Mouse (Mus musculus) R1 (cell line): ENCODE measurements at regions not wholly inside any gene's neighbourhood (a gene's known extent, or its start where the extent isn't known, plus 50 kb on each side); places are given as distances from the start of the nearest gene placed in this dataset.

ENCODE experiments used
- DNase-seq: peaks from one replicate; pipeline ENCODE4 v3.0.0-alpha.2; 2018; ENCODE audit warnings: low read depth, low spot score

GRCm38 (mm10) chr8:128148351-128148942 is 210.0 kb upstream of the Nrp1 start:
- DNase-seq = no peak

DNA sequence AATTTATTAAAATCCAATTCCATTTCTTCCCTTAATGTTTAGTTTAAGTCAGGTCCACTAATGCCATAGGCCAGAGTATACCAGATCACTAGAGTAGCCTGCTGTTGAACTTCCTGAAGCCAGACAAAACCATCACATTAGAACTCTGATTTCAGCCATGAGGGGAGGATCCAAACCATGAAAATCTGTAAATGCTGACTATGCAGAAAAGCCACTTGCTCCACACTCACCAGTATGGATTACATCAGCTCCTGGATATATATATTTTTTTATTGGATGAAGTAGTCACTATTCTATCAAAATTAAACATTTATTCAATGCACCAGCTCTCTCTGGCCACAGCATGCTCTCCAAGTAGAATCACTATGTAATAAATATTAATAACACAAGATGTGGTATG is 202.8 kb upstream of the Nrp1 start:
- DNase-seq = no peak

GRCm38 (mm10) chr8:128156221-128156620 is 202.2 kb upstream of the Nrp1 start:
- DNase-seq = no peak

- no peak for DNase-seq
These were observed 195.5 kb upstream of the Nrp1 start for GRCm38 (mm10) chr8:128162857-128163256.

GRCm38 (mm10) chr8:128164976-128165375 is 193.4 kb upstream of the Nrp1 start:
- no peak for DNase-seq

DNA sequence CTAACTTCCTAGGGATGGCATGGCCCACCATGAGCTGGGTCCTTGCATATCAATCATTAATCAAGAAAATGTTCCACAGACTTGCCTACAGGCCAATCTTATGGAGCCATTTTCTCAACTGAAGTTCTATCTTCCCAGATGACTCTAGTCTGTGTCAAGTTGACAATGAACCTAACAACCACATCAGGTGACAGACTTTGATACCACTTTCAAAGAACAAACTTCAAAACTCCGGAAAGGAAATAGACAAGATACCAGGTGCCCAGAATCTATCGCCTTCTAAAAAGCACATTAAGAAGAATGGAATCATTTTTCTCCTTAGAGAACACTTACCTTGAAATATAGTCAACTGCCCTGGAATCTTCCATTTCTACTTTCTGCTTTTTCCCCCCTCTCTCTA is 192.8 kb upstream of the Nrp1 start:
- DNase-seq = no peak

DNA sequence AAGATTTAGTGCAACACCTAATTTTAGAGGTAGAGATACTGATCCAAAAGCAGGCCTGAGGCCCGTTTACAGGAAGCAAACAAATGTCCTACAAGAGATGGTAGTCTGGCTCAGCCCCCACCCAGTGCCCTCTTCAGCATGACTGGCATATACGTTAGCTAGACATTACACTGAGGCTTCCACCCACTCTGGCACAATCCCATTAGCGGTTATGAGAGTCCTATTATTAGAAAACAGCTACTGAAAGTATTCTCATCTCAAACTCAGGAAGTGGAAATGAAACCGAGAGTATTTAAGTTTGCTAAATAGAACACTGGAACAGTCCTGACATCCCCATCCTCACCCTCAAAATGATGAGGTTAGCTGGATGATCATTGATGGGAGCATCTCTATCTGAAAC is 192.3 kb upstream of the Nrp1 start:
- no peak for DNase-seq

GRCm38 (mm10) chr8:128168819-128169218 is 189.6 kb upstream of the Nrp1 start:
- no peak for DNase-seq

DNA sequence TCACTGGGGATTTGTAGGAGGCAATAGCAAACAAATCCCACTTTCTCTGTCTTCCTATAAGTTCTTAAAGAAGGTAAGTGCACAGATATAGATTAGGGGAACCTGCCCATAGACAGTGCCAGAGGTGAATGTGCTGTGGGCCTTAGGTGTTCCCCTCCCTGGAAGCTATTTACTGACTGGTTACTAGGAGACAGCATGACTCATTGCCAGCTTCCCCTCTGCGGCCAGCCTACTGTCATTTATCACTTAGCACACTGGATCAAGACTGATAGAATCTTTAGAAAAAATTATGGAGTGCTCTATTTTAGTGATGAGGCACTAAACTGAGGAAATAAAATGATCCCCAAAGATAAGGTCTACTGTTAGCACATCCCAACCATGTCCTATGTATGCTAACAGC is 187.3 kb upstream of the Nrp1 start:
- no peak for DNase-seq

- DNase-seq = no peak
These were observed 178.2 kb upstream of the Nrp1 start for GRCm38 (mm10) chr8:128180214-128180613.

DNA sequence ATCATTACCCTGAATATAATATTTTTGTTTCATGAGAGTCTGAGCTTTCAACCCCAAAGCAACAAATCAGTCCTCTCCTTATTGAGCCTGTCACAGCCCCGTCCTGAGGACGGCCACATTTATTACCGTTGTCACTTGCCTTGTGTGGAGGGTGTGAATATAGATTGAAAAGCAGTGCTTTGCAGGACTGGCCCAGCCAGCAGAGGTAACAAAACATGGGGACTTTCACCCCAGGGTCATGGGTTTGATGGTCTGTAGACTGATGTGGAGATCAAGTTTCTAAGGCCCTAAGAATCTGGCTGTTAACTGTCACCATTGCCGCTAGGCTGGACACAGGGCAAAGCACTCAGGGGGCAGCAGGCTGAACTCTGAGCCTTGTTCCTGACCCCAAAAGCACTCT is 175.3 kb upstream of the Nrp1 start:
- no peak for DNase-seq

GRCm38 (mm10) chr8:128188321-128188720 is 170.1 kb upstream of the Nrp1 start:
- no peak for DNase-seq

- DNase-seq = no peak
These were observed 165.0 kb upstream of the Nrp1 start for GRCm38 (mm10) chr8:128193293-128193887.

GRCm38 (mm10) chr8:128200815-128201214 is 157.6 kb upstream of the Nrp1 start:
- no peak for DNase-seq

GRCm38 (mm10) chr8:128201635-128202034 is 156.8 kb upstream of the Nrp1 start:
- no peak for DNase-seq

DNA sequence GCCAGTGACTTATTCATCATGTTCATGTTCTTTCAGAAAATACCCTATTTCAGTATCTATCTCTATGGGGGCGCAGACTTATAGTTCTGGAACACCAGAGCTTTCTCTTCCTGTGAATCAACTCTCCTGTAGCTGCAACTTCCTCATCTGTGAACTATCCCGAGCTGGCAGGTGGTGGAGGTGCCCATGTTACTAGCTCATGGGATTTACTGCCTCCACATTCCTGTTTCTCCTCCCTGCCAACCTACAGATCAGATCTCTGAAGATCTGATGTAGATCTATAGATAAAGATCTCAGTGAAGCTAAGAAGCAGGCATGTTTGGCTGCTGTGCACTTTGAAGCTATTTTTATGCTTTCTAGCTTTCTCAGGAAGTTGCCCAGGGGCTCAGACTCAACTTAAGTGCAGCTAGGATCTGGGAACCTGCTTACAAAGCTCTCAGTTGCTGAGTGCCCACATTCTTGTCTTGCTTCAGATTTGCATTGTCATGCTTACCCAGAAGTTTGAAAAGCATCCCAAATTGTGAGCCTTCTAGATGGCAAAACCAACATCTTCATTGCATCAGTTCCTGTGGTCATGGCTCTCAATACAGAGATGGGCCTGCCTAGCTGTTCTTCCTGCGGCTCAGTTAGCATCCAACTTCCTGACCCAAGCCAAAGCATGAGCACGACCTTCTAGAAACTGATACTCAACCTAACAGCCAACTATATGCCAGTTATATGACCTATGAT is 156.1 kb upstream of the Nrp1 start:
- DNase-seq = no peak

DNA sequence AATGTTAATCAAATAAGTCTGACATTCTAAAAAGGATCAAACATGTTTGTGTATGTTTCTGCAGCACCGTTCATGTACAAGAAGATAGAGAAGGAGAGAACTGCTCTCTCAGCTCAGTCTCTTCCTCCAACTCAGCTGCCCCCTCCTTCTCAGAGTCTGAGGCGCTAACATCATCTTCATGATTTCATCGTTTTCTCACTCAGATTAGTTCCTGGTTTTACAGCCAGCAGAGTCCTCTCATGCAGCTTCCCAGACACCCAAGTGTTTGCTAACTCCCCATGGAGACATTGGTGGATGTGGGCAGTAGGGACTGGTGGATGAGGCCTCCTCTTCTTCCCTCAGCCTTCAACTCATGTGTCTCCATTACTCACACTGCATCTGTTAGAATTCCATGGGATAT is 153.6 kb upstream of the Nrp1 start:
- DNase-seq = no peak

DNA sequence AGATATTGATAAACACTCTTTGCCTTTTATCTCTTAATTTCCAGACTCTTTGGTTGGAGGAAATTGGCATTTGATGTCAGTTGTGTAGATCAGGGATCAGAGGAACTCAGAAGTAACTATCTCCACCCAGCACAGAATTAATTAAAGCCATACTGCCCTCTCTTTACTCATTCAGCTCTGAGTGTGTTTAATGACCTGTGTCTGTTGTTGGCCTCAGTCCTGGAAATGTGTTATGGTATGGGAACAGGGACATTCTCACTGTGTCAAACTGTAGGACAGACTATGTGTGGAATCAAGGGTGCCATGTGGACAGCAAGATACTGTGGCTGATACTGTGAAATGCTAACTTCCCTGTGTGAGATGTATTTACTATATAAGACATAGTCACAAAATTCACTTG is 151.3 kb upstream of the Nrp1 start:
- DNase-seq = no peak

GRCm38 (mm10) chr8:128210761-128211160 is 147.6 kb upstream of the Nrp1 start:
- DNase-seq = no peak

- no peak for DNase-seq
These were observed 146.2 kb upstream of the Nrp1 start for GRCm38 (mm10) chr8:128212223-128212622.

GRCm38 (mm10) chr8:128214256-128214655 is 144.1 kb upstream of the Nrp1 start:
- DNase-seq = no peak

GRCm38 (mm10) chr8:128218886-128219285 is 139.5 kb upstream of the Nrp1 start:
- no peak for DNase-seq

DNA sequence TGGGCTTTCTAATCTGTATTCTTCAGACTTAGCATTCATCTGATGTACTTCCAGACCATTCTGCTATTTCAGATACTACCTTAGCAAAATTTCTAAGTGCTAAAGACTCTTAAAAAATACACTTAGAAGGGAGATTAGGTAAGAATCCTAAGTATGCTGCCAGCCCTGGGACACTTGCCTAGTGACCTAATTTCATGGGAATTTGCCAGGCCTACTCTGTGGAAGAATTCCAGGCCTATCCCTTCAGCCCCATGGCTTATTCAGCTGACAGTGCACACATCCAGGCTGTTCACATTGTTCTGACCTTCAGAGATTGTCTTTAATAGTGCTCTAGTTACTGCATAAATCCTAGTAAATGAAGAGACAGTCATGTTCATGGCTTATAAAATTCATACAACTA is 138.9 kb upstream of the Nrp1 start:
- DNase-seq = no peak
